Mouse (Mus musculus): ENCODE data around the gene Nfatc3.

The Nfatc3 gene

DNA sequence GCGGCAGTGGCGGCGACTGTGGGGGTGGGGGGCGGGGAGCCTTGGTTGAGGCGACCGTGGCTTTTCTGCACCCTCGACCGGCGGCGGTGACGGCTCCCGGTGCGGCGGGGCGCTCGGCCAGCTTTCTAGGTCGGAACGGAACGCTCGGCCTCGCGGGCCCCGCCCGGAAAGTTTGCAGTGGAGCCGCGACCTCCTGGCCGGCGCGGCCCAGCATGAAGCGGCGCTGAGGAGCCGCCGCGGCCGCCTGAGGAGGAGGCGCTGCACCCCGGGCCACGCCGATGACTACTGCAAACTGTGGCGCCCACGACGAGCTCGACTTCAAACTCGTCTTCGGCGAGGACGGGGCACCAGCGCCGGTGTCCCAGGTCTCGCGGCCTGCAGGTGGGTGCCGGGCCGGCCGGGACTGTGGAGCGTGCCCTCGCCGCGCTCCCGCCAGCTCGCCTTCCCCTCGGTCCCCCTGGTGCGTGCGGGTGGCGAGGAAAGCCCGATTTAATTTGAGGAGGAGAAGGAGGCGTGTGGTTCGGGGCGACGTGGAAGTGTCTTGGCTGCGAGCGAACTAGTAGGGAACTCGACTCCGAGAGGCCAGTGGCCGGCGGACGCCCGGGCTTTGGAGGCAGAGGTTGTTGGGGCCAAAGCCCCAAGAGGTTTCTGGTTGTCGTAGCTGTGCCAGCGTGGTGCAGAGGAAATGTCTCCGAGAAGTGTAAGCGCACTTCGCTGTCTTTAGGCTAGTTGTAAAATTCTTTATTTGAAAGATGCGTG is 1.2 kb downstream of the Nfatc3 start:
- peak; percentile 53 for DNase-seq

DNA sequence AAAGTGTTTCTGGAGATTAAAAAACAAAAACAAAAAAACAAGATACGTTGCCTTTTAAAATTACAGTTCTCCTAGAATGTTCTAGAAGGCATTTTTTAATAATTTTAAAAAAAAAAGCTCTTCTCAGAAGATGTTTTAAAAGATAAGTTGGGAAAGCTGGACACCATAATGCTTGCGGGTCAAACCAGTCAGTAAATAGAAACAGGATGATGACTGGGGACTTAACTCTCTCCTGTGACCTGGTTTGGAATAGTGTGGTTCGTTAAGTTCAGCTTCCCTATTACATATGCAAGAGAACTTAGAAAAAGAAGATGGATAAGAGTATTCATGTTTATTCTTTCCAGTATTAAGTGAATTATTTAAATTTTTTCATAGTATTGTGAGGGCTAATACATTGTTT is 1.9 kb downstream of the Nfatc3 start:
- DNase-seq = no peak

DNA sequence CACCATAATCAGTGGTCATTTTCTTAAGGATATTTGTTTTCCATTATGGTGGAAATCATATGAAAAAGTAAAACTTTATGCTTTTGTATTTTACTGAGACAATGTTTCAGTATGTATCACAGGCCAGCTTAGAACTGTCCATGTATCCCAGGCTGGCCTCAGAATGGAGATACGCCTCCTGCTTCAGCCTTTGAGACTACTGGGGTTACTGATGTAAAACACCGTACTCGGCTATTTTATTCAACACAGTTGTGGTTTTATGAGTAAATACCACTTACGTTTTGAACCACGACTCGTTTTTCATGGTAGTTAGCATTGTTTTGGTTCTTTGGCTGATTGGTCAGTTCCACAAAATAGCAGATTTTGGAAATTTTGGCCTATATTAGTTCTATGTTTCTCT is 3.0 kb downstream of the Nfatc3 start:
- DNase-seq = no peak

DNA sequence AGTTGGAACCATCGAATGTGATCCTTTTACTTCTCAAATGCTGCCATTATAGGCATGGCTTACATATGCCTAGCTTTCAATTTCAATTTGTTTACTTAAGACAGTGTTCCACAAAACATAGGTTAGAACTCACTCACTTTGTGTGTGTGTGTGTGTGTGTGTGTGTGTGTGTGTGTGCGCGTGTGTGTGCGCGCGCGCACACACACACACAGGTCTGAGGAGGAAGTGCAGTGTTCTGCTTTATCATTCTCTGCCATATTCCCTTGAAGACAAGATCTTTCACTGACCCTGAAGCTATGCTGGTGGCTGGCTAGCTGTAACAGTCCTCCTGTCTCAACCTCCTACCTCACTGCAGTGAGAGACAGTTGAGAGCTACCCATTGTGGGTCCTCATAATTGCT is 4.4 kb downstream of the Nfatc3 start:
- DNase-seq = no peak

DNA sequence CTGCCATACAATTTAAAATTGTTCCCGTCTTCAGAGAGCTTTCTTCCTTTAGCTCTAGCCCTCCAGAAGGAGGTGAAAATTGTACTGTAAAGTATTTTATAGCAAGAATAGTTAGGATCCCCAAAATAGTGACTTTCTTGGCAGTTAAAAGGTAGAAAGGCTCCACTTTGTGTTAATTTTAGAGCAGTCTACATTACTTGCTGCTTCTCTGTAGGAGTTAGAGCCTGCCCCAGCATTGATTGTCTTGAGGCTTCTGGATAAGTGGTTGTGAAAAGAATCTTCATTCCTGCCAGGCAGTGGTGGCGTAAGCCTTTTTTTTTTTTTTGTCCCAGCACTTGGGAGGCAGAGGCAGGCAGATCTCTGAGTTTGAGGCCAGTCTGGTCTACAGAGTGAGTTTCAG is 8.1 kb downstream of the Nfatc3 start:
- DNase-seq = no peak

DNA sequence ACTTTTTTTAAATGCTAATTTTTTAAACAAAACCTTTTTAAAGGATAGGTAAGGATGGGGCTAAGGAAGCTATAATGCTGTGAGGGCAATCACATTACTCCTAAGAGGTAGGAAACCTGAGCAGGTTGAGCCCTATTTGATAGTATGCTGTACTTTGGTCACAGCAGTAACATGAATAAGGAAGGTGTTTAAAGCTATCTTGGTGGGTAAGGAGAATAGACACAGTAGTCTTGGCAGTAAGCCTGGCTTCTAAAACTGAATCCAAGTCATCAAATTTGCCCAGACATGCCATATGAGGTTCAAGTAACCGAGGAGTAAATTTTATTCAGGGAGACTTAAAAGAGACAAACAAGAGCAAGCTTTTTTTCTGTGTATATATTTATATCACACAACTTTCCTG is 10.9 kb downstream of the Nfatc3 start:
- no peak for DNase-seq

DNA sequence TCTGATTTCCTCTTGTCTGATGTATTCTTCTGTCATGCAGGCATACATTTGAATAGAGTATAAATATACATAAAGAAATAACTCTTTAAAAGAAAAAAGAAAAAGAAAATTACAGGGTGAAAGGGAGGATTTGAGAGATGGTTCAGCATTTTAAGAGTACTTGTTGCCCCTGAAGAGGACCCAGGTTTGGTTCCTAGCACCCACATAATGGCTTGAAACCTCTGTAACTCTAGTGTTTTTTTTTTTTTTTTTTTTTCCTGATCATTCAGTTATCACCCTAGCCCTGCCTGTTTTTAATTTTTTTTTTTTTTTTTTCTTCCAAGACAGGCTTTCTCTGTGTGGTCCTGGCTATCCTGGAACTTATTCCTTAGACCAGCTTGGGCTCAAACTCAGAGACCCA is 13.5 kb downstream of the Nfatc3 start:
- DNase-seq = no peak

DNA sequence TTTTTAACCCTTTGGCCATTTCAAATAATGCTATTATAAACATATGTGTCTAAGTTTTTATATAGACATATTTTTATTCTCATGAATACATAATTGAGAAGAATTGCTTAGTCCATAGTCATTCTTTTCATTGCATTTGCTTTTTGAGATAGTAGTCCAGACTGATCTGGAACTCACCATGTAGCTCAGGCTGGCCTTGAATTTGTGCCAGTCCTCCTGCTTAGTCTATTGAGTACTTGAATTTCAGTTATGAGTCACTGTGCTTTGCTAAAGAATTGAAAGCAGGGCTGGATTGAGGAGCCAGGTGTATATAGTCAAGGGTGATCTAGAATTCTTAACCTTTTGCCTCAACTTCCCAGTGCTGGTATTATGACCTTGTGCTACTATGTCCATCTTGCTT is 15.6 kb downstream of the Nfatc3 start:
- DNase-seq = no peak

DNA sequence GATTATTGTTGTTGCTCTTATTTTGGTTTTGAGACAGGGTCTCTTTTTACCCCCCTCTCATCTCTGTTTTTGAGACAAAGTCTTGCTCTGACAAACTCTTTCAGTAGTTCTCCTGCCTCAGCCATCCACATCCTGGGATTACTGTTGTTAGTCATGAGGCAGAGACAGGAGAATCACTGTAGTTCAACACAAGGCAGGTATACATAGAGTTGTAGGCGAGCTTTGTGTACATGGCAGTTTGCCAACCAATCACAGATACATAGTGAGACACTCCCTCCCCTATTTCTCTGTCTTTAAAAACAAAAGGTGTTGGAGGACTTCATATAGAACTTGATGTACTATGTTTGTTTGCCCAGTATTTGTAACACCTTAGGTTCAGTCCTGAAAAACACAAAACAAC is 16.0 kb downstream of the Nfatc3 start:
- no peak for DNase-seq

DNA sequence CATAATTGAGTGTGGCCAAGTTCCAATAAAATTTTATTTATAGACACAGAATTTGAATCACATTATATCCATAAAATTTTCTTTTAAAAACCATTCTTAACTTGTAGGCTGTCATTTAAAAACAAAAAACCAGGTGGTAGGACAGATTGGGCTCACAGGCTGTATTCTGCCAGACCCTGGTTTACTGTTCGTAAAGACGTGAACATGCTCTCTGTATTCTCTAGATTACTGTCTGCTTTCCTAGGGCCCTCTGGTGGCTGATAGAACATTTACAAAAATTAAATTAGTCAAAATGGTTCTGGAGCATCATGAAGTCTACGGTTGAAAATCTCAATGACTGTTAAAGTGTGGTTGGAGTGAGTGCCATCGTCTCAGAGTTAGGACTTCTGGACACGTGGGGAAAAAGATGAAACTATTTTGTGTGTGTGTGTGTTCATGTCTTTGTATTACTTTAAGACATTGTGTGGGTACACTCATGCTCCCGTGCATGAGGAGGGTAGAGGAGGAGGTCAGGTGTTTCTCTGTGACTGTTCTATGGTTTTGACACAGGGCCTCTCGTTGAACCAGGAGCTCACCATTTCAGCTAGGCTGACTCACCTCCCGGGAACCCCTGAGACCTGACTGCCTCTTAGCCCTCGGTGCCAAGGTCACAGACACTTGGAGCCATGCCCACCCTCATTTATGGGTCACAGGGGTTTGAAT is 16.7 kb downstream of the Nfatc3 start:
- no peak for DNase-seq

DNA sequence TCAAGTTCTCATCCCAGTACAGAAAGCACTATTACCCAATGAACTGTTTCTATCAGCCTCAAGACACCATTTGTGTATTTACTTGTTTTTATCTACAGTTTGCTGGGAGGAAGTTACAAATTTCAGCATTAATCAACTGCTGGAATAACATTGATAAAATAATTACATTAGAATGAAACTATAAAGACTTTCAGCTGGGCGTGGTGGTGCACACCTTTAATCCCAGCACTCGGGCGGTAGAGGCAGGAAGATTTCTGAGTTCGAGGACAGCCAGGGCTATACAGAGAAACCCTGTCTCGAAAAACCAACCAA is 17.2 kb downstream of the Nfatc3 start:
- no peak for DNase-seq

DNA sequence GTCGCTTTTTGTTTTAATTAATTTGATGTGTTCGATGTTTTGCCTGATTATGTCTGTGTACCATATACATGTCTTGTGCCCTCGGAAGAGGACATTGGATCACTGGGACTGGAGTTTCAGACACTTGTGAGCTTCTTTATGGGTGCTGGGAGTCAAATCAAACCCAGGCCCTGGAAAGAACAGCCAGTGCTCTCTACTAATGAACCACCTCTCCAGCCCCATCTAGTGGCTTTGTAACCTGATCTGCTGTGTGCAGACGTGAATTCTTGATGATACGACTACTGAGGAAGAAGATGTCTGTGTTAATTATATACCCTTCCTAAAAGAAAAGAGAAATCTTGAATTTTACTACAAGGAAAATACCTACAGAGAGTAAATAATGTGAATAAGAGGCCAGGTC is 18.0 kb downstream of the Nfatc3 start:
- no peak for DNase-seq

DNA sequence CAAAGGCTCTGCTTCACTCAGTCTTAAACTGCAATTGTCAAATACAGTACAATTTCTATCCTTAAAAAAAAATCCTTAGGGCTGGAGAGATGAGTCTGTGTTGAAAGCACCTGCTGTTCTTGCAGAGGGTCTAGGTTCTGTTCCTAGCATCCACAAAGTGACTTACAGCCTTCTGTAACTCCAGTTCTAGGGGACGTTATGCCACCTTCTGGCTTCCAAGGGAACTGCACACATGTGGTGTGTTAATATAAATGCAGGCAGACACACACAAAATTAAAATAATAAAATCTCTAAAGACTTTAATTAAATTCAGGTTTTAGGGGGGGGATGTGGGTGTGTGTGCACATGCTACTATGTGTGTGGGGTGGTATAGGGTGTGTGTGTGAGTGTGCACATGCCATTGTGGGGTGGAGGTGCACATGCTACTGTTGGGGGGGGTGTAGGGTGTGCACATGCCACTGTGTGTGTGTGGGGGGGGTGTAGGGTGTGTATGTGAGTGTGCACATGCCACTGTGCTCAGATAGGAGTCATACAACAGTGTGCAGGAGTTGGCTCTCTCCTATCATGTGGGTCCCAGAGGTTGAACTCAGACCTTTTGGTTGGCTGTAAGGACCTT is 18.9 kb downstream of the Nfatc3 start:
- no peak for DNase-seq

DNA sequence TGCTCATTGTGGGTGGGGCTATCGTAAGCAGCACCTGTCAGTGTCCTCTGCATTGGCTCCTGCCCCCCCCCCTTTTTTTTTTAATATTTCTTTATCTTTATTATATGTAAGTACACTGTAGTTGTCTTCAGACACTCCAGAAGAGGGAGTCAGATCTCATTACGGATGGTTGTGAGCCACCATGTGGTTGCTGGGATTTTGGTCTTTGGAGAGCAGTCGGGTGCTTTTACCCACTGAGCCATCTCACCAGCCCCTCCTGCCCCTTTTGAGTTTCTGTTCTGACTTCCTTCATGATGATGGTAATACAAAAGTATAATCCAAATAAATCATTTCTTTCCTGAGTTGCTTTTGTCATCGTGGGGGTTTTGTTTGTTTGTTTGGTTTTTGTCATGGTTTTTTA is 43.7 kb downstream of the Nfatc3 start:
- DNase-seq = no peak

DNA sequence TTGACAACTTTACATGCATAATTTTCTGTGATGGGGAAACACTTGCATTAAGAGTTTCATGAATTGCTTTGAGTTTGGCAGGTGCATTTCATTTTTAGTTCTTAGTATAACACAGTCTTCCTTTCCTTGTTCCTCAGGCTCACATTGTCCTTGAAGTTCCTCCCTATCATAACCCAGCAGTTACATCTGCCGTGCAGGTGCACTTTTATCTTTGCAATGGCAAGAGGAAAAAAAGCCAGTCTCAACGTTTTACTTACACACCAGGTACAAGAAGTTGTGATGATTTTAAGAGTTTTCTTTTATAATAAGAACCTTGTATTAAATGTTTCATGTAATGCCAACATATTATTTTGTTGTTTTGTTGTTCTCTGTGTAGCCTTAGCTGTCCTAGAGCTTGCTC is 45.2 kb downstream of the Nfatc3 start:
- no peak for DNase-seq

DNA sequence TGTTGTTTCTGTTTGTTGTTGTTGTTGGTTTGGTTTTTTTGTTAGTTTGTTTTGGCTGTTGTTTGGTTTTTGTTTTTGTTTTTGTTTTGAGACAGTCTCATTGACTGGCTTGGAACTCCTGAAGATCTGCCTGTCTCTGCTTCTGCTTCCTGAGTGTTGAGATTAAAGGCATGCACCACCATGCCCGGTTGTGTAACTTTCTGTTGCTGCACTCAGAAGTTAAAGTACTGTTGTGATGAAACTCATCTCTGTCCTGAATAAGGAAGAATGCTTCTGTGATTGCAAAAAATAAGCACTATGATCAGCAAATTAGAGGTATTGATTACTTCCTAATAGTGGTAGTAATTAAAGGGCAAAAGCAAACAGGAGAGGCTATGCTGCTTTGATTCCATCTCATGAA is 47.6 kb downstream of the Nfatc3 start:
- DNase-seq = no peak

DNA sequence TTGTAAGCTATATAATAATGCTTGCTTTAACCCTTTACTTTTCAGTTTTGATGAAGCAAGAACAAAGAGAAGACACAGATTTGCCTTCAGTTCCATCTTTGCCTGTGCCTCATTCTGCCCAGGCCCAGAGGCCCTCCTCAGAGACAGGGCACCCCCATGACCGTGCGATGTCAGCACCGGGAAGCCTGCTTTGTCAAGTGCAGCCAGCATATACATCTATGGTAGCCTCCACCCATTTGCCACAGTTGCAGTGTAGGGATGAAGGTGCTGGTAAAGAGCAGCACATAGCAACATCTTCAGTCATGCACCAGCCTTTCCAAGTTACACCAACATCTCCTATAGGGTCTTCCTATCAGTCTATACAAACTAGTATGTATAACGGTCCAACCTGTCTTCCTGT is 49.4 kb downstream of the Nfatc3 start:
- DNase-seq = no peak

DNA sequence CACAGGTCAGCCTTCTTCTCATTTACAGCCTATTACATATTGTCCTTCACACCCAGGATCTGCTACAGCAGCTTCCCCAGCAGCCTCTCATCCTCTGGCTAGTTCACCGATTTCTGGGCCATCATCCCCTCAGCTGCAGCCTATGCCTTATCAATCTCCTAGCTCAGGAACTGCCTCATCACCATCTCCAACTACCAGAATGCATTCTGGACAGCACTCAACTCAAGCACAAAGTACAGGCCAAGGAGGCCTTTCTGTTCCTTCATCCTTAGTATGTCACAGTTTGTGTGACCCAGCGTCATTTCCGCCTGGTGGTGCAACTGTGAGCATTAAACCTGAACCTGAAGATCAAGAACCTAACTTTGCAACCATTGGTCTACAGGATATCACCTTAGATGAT is 50.1 kb downstream of the Nfatc3 start:
- DNase-seq = no peak

DNA sequence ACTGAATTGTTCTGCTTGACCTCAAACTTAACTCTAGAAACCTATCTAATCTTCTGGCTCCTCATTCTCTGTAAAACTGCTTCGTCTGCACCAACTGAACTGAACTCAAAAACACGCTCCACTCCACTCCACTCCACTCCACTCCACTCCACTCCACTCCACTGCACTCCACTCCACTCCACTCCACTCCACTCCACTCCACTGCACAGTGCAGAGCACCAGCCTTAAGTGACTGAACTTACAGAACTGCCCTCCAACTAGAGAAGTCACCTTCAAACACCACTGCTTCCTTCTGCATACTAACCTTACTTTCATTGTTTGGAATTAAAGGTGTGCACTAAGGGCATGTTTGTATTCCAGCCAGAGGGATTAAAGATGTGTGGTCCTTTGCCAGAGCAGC is 53.4 kb downstream of the Nfatc3 start:
- DNase-seq = no peak

DNA sequence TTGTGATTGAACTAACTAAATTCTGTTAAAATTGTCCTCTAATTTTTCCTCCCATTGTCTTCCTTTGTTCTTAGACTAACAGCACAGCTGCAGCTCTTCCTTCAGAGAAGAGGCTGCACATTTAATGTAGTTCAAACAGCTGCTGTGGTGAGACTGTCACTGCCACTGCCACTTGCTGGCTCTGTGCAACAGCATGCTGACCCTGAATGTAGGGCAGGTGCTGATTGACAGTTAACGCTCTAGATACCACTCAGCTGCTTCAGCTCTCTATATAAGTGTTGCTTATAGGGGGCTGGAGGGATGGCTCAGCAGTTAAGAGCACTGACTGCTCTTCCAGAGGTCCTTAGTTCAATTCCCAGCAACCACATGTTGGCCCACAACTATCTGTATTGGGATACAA is 53.9 kb downstream of the Nfatc3 start:
- no peak for DNase-seq

DNA sequence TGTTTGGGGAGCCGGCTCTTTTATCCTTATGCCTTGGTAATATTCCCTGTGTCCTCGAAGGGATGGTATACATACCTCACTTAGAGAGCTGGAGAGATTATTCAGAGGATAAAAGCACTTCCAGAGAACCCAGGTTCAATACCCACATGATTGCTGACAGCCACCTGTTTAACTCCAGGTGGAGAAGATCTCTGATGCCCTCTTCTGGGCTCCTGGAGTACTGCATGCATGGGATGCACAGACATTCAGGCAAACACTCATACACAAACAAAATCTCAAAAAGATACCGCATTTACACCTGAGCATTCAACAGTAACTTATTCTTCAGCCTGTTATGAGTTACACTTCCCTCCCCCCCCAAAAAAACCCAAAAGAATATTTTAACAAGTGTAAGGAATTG is 57.3 kb downstream of the Nfatc3 start:
- DNase-seq = no peak

DNA sequence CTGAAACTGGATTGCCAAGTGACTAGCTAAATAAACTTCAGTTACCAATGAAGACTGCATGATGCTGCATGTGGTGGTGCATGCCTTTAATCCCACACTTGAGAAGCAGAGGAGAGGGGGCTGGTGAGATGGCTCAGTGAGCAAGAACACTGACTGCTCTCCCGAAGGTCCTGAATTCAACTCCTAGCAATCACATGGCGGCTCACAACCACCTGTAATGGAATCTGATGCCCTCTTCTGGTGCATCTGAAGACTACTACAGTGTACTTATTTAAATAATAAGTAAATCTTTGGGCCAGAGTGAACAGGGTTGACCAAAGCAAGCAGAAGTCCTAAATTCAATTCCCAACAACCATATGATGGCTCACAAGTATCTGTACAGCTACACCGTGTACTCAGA is 64.8 kb downstream of the Nfatc3 start:
- DNase-seq = no peak

DNA sequence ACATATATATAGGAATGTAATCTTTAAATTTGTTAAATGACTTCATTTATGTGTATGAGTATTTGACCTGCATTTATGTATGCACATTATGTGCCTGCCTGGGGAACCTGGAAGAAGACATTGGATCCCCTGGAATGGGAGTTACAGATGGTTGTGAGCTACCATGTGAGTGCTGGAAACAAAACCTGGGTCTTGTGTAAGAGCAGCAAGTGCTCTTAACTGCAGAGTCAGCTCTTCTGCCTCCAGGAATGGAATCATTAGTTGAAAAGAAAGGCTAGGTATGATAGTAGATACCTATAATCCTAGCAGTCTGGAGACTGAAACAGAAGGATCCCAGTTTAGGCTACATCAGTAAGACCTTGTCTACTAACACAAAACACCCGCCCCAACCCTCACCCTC is 67.4 kb downstream of the Nfatc3 start:
- no peak for DNase-seq

DNA sequence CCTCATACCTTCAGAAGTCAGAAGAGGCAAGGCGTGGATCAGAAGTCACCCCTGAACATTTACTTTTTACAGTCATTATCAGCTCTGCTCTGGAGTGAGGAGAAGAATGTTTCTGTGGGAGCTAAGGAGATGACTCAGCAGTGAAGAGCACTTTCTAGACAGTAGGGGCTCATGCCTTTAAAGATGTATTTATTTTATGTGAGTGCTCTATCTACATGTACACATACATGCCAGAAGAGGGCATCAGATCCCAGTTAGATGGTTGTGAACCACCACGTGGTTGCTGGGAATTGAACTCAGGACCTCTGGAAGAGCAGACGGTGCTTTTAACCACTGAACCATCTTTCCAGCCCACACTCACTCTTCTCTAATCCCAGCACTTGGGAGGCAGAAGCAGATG is 68.4 kb downstream of the Nfatc3 start:
- DNase-seq = no peak
